Mouse (Mus musculus): ENCODE results near the gene B3gat1.

Gene B3gat1

GRCm38 (mm10) chr9:26776122-26776902, 42.8 kb downstream of the B3gat1 start:
- DNase-seq (ENCODE audit: low read depth), result peak; percentile 13

GRCm38 (mm10) chr9:26778421-26778820, 44.9 kb downstream of the B3gat1 start:
- DNase-seq (ENCODE audit: low read depth), result no peak

GRCm38 (mm10) chr9:26783414-26783975, 50.0 kb downstream of the B3gat1 start:
- DNase-seq (ENCODE audit: low read depth), result no peak

GRCm38 (mm10) chr9:26792829-26793228, 59.3 kb downstream of the B3gat1 start:
- no peak for DNase-seq (ENCODE audit: low read depth)

- no peak for DNase-seq (ENCODE audit: low read depth)
Observed at GRCm38 (mm10) chr9:26798205-26798604, 64.7 kb downstream of the B3gat1 start.

- no peak for DNase-seq (ENCODE audit: low read depth)
Observed at GRCm38 (mm10) chr9:26798731-26799130, 65.2 kb downstream of the B3gat1 start.

- DNase-seq (ENCODE audit: low read depth), result no peak
Observed at GRCm38 (mm10) chr9:26800357-26800756, 66.8 kb downstream of the B3gat1 start.

GRCm38 (mm10) chr9:26804321-26804720, 70.8 kb downstream of the B3gat1 start:
- no peak for DNase-seq (ENCODE audit: low read depth)

- DNase-seq (ENCODE audit: low read depth), result peak; percentile 56
Observed at GRCm38 (mm10) chr9:26805935-26806666, 72.6 kb downstream of the B3gat1 start, which contains the start of gene Glb1l2. Glb1l2 (minus strand) TSS chr9:26806468.

GRCm38 (mm10) chr9:26808735-26809134, 75.2 kb downstream of the B3gat1 start:
- DNase-seq (ENCODE audit: low read depth), result no peak
